Mouse (Mus musculus) midbrain, postnatal 0 days (tissue): ENCODE measurements at regions not wholly inside any gene's neighbourhood (a gene's known extent, or its start where the extent isn't known, plus 50 kb on each side); places are given as distances from the start of the nearest gene placed in this dataset.

Experiments
- ATAC-seq: fragments of 200-750 bp; cut with Nextera tagmentation; 2 replicates; pipeline ENCODE4 v1.8.0; 2017; ENCODE audit warnings: moderate number of reproducible peaks, mild to moderate bottlenecking, moderate TSS enrichment, moderate library complexity; ENCODE audit not compliant: low FRiP score
- DNase-seq: peaks from one replicate; pipeline ENCODE4 v3.0.0-alpha.2; 2015; ENCODE audit warnings: low spot score
- H3K27ac ChIP-seq: fragments of 300-500 bp; sonication (generic); 2 replicates; pipeline ENCODE4 v1.5.1; 2014; ENCODE audit warnings: low read depth, mild to moderate bottlenecking, low read length, mixed read lengths
- H3K27me3 ChIP-seq: fragments of 300-500 bp; sonication (generic); 2 replicates; pipeline ENCODE4 v1.6.1; 2014; ENCODE audit warnings: low read length, control low read depth, mixed read lengths; ENCODE audit not compliant: insufficient read depth
- H3K36me3 ChIP-seq: fragments of 300-500 bp; sonication (generic); 2 replicates; pipeline ENCODE4 v1.6.1; 2014; ENCODE audit warnings: low read length, control low read depth, mixed read lengths; ENCODE audit not compliant: insufficient read depth
- H3K4me1 ChIP-seq: fragments of 300-500 bp; sonication (generic); 2 replicates; pipeline ENCODE4 v1.6.1; 2014; ENCODE audit warnings: mild to moderate bottlenecking, control low read depth, antibody characterized with exemption, low read length, mixed read lengths; ENCODE audit not compliant: insufficient read depth
- H3K4me2 ChIP-seq: fragments of 300-500 bp; sonication (generic); 2 replicates; pipeline ENCODE4 v1.6.1; 2014; ENCODE audit warnings: low read depth, mild to moderate bottlenecking, low read length, mixed read lengths; ENCODE audit not compliant: poor library complexity, severe bottlenecking
- H3K4me3 ChIP-seq: fragments of 300-500 bp; sonication (generic); 2 replicates; pipeline ENCODE4 v1.5.1; 2014; ENCODE audit warnings: low read depth, mild to moderate bottlenecking, low read length, moderate library complexity
- H3K9ac ChIP-seq: fragments of 300-500 bp; sonication (generic); replicated peaks from 2 replicates; pipeline ENCODE4 v1.6.1; 2014; ENCODE audit warnings: mild to moderate bottlenecking, low read length, moderate library complexity, mixed read lengths; ENCODE audit not compliant: poor library complexity, severe bottlenecking
- H3K9me3 ChIP-seq: fragments of 300-500 bp; sonication (generic); 2 replicates; pipeline ENCODE4 v1.6.1; 2016; ENCODE audit warnings: low read length, control low read depth
- CTCF ChIP-seq: IDR thresholded peaks from 2 replicates; pipeline ENCODE4 v1.5.1; 2016; ENCODE audit warnings: antibody characterized with exemption, mild to moderate bottlenecking
- WGBS: fragments of 180-500 bp; shearing (Covaris S2); extraction: QIAGEN DNeasy Blood & Tissue Kit; methylation state at CpG from one replicate; pipeline ENCODE4 v1.1.7; 2014; 5-methylcytosine and 5-hydroxymethylcytosine counted together

- no peaks in the 10 kb centered on the region for H3K9me3 ChIP-seq
- no peak overlapping the region for H3K27ac ChIP-seq
- H3K36me3 ChIP-seq: no peaks in the 10 kb centered on the region
- no peak overlapping the region for H3K4me2 ChIP-seq
- no peak overlapping the region for H3K4me3 ChIP-seq
- ATAC-seq (no peak), DNase-seq (peak; percentile 56)
- H3K9ac ChIP-seq: no peak overlapping the region
- TF ChIP-seq CTCF: no peak
- H3K4me1 ChIP-seq: no peaks in the 10 kb centered on the region
- H3K27me3 ChIP-seq: no peaks in the 10 kb centered on the region
- WGBS: 44% methylated on average over 12 of the region's 12 CpGs
Observed at GRCm38 (mm10) chr9:69687349-69688123, 73.2 kb downstream of the Foxb1 start.

DNA sequence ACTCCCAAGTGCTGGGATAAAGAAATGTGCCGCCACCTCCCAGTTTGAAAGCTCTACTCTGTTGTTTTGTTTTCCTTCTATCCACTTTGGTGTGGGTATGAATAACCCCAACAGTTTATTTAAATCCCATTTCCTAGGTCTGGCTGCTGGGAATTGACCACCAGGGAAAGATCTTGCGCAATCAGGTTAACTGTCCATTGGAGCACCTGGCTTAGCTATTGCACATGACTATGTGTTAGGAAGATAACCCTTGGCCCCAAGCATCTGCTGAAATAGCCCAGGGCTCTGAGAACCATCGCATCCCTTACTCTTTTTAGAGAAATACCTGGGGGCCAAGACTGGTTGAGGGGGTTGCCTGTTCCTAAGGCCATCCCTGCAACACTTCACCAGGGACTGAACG lies 74.0 kb downstream of the Foxb1 start:
- ATAC-seq (no peak), DNase-seq (no peak)
- Histone ChIP-seq H3K4me2 (no peak overlapping the region), H3K9me3 (no peaks in the 10 kb centered on the region), H3K4me3 (no peak overlapping the region), H3K4me1 (no peaks in the 10 kb centered on the region), H3K27ac (no peak overlapping the region), H3K36me3 (no peaks in the 10 kb centered on the region), H3K9ac (no peak overlapping the region), H3K27me3 (no peaks in the 10 kb centered on the region)
- 83% methylated on average over 4 of the region's 4 CpGs for WGBS
- TF ChIP-seq CTCF: no peak

DNA sequence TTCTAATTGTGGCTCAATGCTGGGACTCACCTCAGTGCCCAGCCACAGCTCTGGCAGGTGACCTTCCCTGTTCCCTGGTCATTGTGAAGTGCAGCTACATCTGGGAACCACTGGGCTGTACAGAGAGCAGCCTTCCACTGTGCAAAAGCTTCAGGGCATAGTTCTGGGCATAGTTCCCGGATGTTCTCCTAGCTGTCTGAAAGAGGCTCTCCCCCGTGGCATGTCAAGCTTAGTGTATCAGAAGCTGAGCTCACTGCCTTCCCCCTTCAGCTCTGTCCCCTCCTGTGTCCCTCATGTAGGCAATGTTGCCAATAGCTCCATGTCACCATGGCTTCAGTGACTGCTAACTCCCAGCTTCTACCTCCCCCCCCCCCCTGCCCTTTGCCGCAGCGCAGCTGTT lies 75.1 kb downstream of the Foxb1 start:
- ATAC-seq (0 out of 2 replicates have a peak, but pooled peaks have one; percentile 38), DNase-seq (peak; percentile 52)
- no peaks in the 10 kb centered on the region for H3K4me1 ChIP-seq
- WGBS: 52% methylated on average over 4 of the region's 4 CpGs
- no peak overlapping the region for H3K9ac ChIP-seq
- H3K4me3 ChIP-seq: no peak overlapping the region
- no peaks in the 10 kb centered on the region for H3K27me3 ChIP-seq
- H3K9me3 ChIP-seq: no peaks in the 10 kb centered on the region
- TF ChIP-seq CTCF: peak; percentile 3; the same call in 1 of the 2 replicates
- no peak overlapping the region for H3K4me2 ChIP-seq
- no peak overlapping the region for H3K27ac ChIP-seq
- no peaks in the 10 kb centered on the region for H3K36me3 ChIP-seq

- H3K9me3 ChIP-seq: no peaks in the 10 kb centered on the region
- no peak overlapping the region for H3K9ac ChIP-seq
- H3K27me3 ChIP-seq: no peaks in the 10 kb centered on the region
- no peak for TF ChIP-seq CTCF
- ATAC-seq (no peak), DNase-seq (no peak)
- no peak overlapping the region for H3K27ac ChIP-seq
- no peak overlapping the region for H3K4me3 ChIP-seq
- H3K36me3 ChIP-seq: no peaks in the 10 kb centered on the region
- no peaks in the 10 kb centered on the region for H3K4me1 ChIP-seq
- H3K4me2 ChIP-seq: no peak overlapping the region
- 19% methylated on average over 9 of the region's 9 CpGs for WGBS
Observed at GRCm38 (mm10) chr9:69681372-69682213, 79.1 kb downstream of the Foxb1 start.

DNA sequence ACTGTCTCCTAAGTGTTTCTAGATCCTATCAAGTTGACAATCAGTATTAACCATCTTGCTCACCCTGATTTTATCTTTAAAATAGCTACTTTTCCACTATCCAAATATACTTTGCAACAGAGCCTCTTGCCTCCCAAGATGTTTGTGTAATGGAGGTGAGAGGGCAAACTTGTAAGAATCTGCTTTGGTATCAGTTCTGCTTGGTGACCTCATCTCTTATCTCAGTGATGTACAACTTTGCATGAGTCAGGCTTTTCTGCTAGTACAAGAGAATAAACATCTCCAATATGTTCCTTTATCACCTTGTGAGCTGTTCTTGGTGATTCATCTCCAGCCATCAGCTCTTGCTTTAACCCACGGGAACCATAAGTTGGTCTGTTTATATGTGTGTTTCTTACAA lies 82.1 kb downstream of the Foxb1 start:
- Histone ChIP-seq H3K36me3 (no peaks in the 10 kb centered on the region), H3K9ac (no peak overlapping the region), H3K9me3 (no peaks in the 10 kb centered on the region), H3K4me3 (no peak overlapping the region), H3K27ac (no peak overlapping the region), H3K4me1 (no peaks in the 10 kb centered on the region), H3K27me3 (no peaks in the 10 kb centered on the region), H3K4me2 (no peak overlapping the region)
- ATAC-seq (no peak), DNase-seq (no peak)
- no peak for TF ChIP-seq CTCF
- WGBS: 91% methylated on average over 1 of the region's 1 CpGs
